Mouse (Mus musculus): ENCODE measurements at regions not wholly inside any gene's neighbourhood (a gene's known extent, or its start where the extent isn't known, plus 50 kb on each side); places are given as distances from the start of the nearest gene placed in this dataset.

GRCm38 (mm10) chr9:30209806-30210205 lies 217.1 kb upstream of the Snx19 start:
- TF ChIP-seq CTCF (IDR thresholded peaks at IDR 0.05; ENCODE audit: low read depth, low read length) (no peak), POLR2A (IDR thresholded peaks at IDR 0.05; ENCODE audit: insufficient read depth, low read length) (no peak)

Measured in ES-Bruce4 (cell line).